In the genomic region with DNA sequence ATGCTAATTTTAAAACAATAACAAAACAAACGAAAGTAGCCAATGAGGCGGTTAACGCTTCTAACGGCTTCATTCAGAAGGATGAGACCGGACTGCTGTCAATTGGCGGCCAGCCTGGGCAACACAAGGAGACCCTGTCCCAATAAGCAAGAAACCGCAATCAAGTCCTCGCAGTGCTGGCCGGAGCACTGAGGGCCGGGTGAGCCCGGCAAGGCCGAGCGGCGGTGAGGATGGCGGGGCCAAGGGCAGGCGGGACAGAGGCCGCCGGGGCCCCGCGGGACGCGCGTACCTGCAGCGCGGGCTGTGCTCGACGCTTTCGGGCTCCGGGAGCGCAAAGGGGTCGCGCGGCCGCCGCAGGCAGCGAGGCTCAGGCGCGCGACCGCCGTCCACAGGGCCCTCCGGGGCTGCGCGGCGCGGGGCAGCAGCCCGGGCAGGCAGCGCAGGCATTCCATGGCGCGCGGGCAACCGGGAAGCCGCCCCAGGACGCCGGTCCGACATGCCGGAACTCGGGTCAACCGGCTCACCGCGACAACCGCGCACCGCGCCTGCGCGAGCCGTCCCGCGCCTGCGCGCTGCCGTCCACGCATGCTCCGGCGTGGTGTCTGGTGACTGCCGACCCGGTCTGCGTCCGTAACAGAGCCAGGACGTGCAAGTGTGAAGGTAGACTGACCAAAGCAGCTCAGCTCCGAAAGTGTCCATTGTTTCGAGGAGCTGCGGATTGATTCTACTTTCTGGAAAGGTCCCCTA, we compare ENCODE assay signal across 8 mouse cellular contexts. TPM values are rescaled to one million over a fixed set of nuclear protein-coding genes. Genes with fewer than 3 reads are reported as not detected.
DNase-seq lines count a peak whose midpoint lies in the region; ATAC-seq and TF ChIP-seq lines count a peak whose summit lies in the region.

A gene (minus strand): TSS at position 587 of the 747 bp plus-strand sequence.

- WGBS in hindbrain, embryonic 10.5 days, result under 1% methylated on average over 84 of the region's 84 CpGs
- WGBS in lung, postnatal 0 days, result under 1% methylated on average over 59 of the region's 84 CpGs

- TF ChIP-seq CTCF in lung, postnatal 0 days (IDR thresholded peaks at IDR 0.05), result no peak

- peak within 1 kb of the TSS; percentile 79 for H3K9ac ChIP-seq in lung, postnatal 0 days (replicated peaks; ENCODE audit: low read depth)

- H3K4me3 ChIP-seq in hindbrain, embryonic 10.5 days, result peak within 1 kb of the TSS; percentile 89
- peak within 1 kb of the TSS; percentile 96 for H3K4me3 ChIP-seq in lung, postnatal 0 days (ENCODE audit: low read depth, low read length)

- peak; percentile 44 for DNase-seq in MEL-GATA-1-ER (ENCODE audit: extremely low read depth, low read depth)
- peak; percentile 88 for DNase-seq in cerebellum, adult 8-10 months
- peak; percentile 90 for DNase-seq in hindbrain, embryonic 10.5 days (ENCODE audit: low spot score)
- DNase-seq in layer of hippocampus, adult 9-11 months, result peak; percentile 88
- DNase-seq in lung, postnatal 0 days (ENCODE audit: low spot score), result peak; percentile 94
- peak; percentile 80 for DNase-seq in ovary, postnatal 14 days (ENCODE audit: low spot score)
- DNase-seq in thymus, postnatal 14 days, result peak; percentile 88

- H3K27ac ChIP-seq in hindbrain, embryonic 10.5 days, result peak within 1 kb of the TSS; percentile 96
- peak within 1 kb of the TSS; percentile 81 for H3K27ac ChIP-seq in lung, postnatal 0 days (ENCODE audit: low read length)

- peaks cover 30% of the 10 kb centered on the region for H3K4me1 ChIP-seq in hindbrain, embryonic 10.5 days (replicated peaks)
- peaks cover 8% of the 10 kb centered on the region; the same call in 1 of the 2 replicates for H3K4me1 ChIP-seq in lung, postnatal 0 days (ENCODE audit: insufficient read depth, low read depth, low read length)

- no peak for TF ChIP-seq EP300 in lung, postnatal 0 days (IDR thresholded peaks at IDR 0.05)

- peaks cover 20% of the 10 kb centered on the region for H3K36me3 ChIP-seq in hindbrain, embryonic 10.5 days
- H3K36me3 ChIP-seq in lung, postnatal 0 days (ENCODE audit: insufficient read depth, low read length), result no peaks in the 10 kb centered on the region

- peaks cover 5% of the 10 kb centered on the region; the same call in 1 of the 2 replicates for H3K27me3 ChIP-seq in hindbrain, embryonic 10.5 days (ENCODE audit: insufficient read depth, poor library complexity, severe bottlenecking)
- no peaks in the 10 kb centered on the region for H3K27me3 ChIP-seq in lung, postnatal 0 days (replicated peaks; ENCODE audit: insufficient read depth, low read length)

- H3K9me3 ChIP-seq in hindbrain, embryonic 10.5 days, result no peaks in the 10 kb centered on the region
- no peaks in the 10 kb centered on the region for H3K9me3 ChIP-seq in lung, postnatal 0 days (ENCODE audit: low read length)

- ATAC-seq in frontal cortex, adult (ENCODE audit: low TSS enrichment), result peak; percentile 97
- peak; percentile 98 for ATAC-seq in lung, postnatal 0 days

- peak within 1 kb of the TSS; percentile 81 for H3K4me2 ChIP-seq in lung, postnatal 0 days (replicated peaks; ENCODE audit: low read depth, low read length)

RNA-seq across cellular contexts. Expression of the gene that starts here (rescaled TPM):
- polyA plus RNA-seq in hindbrain, embryonic 10.5 days (2016; fragmentation: Nextera tagmentation; extraction: Ambion mirVana), result 16.0 and 19.1 TPM in 2 replicates
- polyA plus RNA-seq in lung, postnatal 0 days (2015; fragmentation: Nextera tagmentation; extraction: Ambion mirVana), result 9.1 and 13.3 TPM in 2 replicates

Comparison
In these comparisons a context has a peak if more than half of its experiments do, and no peak if none do; other contexts are left out.
1. Peak in every context shown above with its lines: DNase-seq, ATAC-seq, H3K4me3 ChIP-seq and H3K27ac ChIP-seq.
2. DNase-seq: peak in every context shown above with its lines; median percentile 94 in lung, postnatal 0 days; 90 in hindbrain, embryonic 10.5 days; 88 in cerebellum, adult 8-10 months; 88 in layer of hippocampus, adult 9-11 months; 88 in thymus, postnatal 14 days; 80 in ovary, postnatal 14 days; 44 in MEL-GATA-1-ER.